Mouse (Mus musculus): ENCODE data around the gene Ankrd39. TPM values are rescaled to one million over a fixed set of nuclear protein-coding genes. Genes with fewer than 3 reads are reported as not detected.
A peak's percentile ranks its signal among the peaks of the same experiment; 100 is the strongest.

Ankrd39 gene
- polyA plus RNA-seq, 1 experiment from 2014 or later: 33.0 TPM

DNA sequence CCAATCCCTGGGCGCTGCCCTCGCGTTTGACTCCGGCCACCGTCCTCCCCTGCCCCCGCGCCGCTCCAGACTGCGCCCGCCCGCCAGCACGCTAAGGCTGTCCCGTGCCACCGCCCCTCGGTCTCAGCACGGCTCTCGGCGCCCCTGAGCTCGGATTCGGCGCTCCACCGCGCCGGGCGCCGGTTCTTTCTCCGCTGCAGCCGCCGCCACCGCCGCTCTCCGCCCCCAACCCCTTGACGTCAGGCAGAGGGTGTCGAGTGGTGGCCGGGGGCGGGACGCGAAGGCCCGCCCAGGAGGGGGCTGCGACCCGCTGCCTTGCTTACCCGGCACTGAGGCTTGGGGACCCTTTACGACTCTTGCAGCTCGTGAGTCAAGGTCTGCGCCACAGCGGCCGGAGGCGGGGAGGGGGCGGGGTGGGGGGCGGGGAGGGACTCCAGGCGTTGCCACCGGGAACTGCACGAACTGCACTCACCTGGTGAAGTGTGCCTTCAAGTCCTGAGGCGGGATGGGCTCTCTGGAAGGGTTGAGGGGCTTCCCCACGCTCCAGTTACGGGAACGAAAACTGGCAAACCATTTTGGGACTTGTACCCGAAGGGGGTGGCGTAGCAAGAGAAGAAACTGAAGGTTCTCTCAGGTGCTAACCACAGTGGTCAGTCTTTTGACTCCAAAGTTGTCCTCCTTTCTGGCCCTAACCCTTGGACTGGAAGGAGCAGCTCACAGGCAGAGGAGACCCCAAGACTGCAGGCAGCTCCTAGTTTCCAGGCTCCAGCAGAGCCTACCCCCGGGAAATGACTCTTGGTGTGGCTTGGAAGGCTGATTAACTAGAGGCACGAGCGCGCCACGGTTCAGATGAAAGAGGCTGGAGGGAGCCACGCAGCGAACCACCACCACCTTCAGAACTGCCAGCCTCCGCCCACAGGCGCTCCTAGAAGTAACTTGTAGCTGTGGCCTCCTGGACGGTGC, 11.1 kb upstream of the Ankrd39 start, which contains the start of gene Sema4c:
Gene Sema4c (minus strand): TSS at position 319 of the 963 bp plus-strand sequence.
- peak within 1 kb of the TSS; percentile 96 for H3K27ac ChIP-seq (replicated peaks)
- H3K4me1 ChIP-seq: peaks cover 40% of the 10 kb centered on the region
- peak within 1 kb of the TSS; percentile 96 for H3K4me3 ChIP-seq (replicated peaks)
- peak; percentile 68 for ATAC-seq (ENCODE audit: low FRiP score)
- peak within 1 kb of the TSS; percentile 95 for H3K4me2 ChIP-seq
- H3K36me3 ChIP-seq: peaks cover 14% of the 10 kb centered on the region
- no peaks in the 10 kb centered on the region for H3K27me3 ChIP-seq (replicated peaks)
- H3K9me3 ChIP-seq (replicated peaks): no peaks in the 10 kb centered on the region
- peak within 1 kb of the TSS; percentile 97 for H3K9ac ChIP-seq (replicated peaks)
- under 1% methylated on average over 51 of the region's 69 CpGs for WGBS

DNA sequence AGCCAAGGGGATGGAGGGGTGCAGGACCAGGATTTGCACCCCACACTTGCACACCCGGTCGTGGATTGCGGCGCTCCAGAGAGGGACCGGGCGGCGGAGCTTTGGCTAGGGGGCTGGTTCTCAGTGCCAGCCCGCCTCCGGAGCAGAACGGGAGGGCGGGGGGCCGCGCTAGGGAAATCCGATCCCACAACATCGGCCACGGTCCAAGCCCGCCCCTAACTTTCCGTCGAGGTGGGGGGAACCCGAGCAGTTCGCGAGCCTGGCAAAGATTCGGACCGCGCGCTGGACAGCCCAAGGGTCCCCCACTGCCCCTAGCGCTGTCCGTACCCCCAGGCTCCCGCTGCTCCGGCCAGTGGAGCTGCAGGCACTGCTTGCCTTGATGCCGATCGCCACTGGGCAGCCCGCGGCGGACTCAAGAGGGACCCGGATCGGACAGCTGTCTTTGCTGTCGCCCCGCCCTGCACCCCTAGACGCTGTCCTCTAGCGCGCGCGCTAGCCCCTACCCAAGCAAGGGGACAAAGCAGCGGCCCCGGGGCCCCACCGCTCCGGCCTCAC, 10.3 kb upstream of the Ankrd39 start:
- Histone ChIP-seq H3K27ac (replicated peaks) (peak overlapping the region; percentile 96), H3K4me1 (peaks cover 40% of the 10 kb centered on the region), H3K4me3 (replicated peaks) (peak overlapping the region; percentile 96), H3K27me3 (replicated peaks) (no peaks in the 10 kb centered on the region), H3K9me3 (replicated peaks) (no peaks in the 10 kb centered on the region), H3K4me2 (peak overlapping the region; percentile 95), H3K9ac (replicated peaks) (peak overlapping the region; percentile 97), H3K36me3 (peaks cover 22% of the 10 kb centered on the region)
- ATAC-seq (ENCODE audit: low FRiP score): peak; percentile 68
- 0% methylated on average over 47 of the region's 48 CpGs for WGBS

DNA sequence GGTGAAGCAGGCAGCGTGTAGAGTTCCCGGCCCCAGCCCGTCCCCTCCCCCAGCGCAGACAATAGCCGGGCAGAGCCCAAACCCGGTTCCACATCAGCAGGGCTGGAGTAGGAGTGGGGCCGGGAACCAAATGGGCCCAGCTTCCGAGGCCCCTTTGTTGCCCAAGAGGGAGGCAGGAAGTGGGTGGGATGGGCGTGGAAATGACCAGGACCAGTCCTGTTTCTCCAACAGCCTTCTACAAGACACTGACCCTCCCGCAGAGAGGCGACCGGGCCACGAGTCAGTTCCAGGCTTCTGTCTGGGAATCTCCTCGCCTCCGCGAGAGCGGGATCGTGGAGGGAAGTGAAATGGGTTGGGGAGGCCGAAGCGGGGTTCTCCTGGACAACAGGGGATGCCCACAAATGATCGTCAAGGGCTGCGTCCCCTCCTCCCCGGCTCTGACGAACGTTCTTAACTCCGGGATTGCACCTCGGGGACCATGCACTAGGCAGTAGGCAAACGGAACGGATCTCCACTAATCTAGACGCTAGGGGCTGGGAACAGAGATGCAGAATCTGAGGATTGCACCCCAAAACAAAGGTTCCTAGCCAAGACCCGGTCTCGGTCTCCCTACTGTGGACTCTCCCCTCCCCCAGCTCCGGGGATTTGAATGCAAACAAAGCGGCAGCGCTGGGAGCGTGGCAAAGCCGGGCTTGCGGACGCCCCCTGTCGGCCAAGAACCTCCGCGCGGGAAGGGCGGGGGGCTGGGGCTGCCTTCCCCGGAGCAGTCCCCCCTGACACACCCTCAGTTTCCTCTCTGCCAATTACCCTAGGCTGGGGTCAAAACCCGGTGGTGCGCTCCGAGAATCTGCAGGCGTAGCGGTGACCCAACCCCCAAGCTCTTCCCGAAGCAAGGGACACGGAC, 9.6 kb upstream of the Ankrd39 start:
- Histone ChIP-seq H3K27ac (replicated peaks) (peak overlapping the region; percentile 96), H3K4me3 (replicated peaks) (peak overlapping the region; percentile 96), H3K4me2 (peak overlapping the region; percentile 95), H3K4me1 (peaks cover 40% of the 10 kb centered on the region), H3K27me3 (replicated peaks) (no peaks in the 10 kb centered on the region), H3K9ac (replicated peaks) (peak overlapping the region; percentile 97), H3K36me3 (peaks cover 29% of the 10 kb centered on the region), H3K9me3 (replicated peaks) (no peaks in the 10 kb centered on the region)
- WGBS: under 1% methylated on average over 50 of the region's 52 CpGs
- ATAC-seq (ENCODE audit: low FRiP score): peak; percentile 84

DNA sequence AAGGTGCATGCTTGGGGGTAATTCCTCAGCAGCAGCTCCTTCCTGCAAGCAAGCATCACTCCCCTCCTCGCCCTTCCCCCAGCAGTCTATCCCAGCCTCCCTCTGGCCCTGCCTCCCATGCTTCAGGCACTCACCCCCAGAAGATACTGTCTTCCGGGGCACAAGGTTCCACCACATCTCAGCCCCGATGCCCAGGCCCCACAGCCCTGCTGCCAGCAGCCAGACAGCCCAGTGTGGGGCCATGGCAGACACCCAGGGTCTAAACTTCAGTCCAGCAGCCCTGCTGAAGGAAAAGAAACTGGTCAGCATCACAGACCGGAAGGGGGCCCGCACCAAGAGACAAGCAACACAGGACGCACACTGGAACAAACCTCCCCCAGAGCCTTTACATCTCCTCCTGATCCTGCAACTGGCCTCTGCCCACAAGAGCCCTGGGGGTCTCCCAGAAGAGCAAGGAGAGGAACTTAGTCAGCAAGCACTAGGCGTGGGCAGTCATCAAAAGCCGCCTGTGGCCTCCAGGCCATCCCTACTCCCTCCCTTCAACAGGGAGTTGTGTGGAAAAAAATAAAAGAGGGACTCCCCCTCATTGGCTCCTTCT, 8.7 kb upstream of the Ankrd39 start:
- 1% methylated on average over 8 of the region's 8 CpGs for WGBS
- peaks cover 38% of the 10 kb centered on the region for H3K36me3 ChIP-seq
- peak overlapping the region; percentile 96 for H3K4me3 ChIP-seq (replicated peaks)
- peak overlapping the region; percentile 96 for H3K27ac ChIP-seq (replicated peaks)
- H3K4me1 ChIP-seq: peaks cover 45% of the 10 kb centered on the region
- no peaks in the 10 kb centered on the region for H3K27me3 ChIP-seq (replicated peaks)
- no peak for ATAC-seq (ENCODE audit: low FRiP score)
- H3K9me3 ChIP-seq (replicated peaks): no peaks in the 10 kb centered on the region
- H3K9ac ChIP-seq (replicated peaks): peak overlapping the region; percentile 97
- peak overlapping the region; percentile 95 for H3K4me2 ChIP-seq

DNA sequence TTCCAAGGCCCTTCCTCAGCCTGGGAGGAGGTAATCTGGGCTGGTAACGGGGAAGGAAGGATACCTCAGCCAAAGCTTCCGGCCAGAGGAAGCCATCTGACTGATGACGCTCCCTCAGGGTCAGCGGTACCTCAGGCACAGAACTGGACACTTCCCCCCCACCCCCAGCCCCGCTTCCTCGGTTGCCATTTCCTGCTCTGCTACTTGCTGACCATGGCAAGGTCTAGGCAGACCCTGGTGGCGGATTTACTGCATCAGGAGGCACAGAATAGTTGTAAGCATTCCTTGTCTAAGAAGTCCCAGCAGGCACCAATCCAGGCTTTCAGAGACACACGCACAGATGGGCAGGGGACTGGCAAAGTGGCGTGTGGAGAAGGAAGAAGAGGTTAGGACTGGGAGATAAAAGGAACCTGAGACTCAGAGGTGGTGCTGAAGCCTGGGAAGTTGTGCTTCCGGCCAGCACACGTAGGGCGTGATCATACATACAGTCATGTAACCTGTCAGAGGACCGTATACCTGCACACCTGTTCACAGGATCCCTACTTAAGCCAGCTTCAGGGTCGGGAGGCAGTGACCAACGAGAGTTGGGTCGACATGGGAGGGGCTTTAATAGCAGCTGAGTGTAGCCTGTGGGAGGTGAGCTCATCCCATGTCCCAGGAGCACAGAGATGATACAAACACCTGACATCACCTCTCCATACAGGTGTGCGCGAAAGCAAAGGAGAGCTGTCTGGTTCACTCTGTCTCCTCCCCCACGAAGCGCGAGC, 7.6 kb upstream of the Ankrd39 start:
- no peak for ATAC-seq (ENCODE audit: low FRiP score)
- H3K9ac ChIP-seq (replicated peaks): peak overlapping the region; percentile 97
- H3K4me2 ChIP-seq: peak overlapping the region; percentile 95
- H3K27me3 ChIP-seq (replicated peaks): no peaks in the 10 kb centered on the region
- 58% methylated on average over 21 of the region's 21 CpGs for WGBS
- peak overlapping the region; percentile 96 for H3K4me3 ChIP-seq (replicated peaks)
- peaks cover 49% of the 10 kb centered on the region for H3K4me1 ChIP-seq
- peak overlapping the region; percentile 96 for H3K27ac ChIP-seq (replicated peaks)
- peaks cover 48% of the 10 kb centered on the region for H3K36me3 ChIP-seq
- H3K9me3 ChIP-seq (replicated peaks): no peaks in the 10 kb centered on the region

DNA sequence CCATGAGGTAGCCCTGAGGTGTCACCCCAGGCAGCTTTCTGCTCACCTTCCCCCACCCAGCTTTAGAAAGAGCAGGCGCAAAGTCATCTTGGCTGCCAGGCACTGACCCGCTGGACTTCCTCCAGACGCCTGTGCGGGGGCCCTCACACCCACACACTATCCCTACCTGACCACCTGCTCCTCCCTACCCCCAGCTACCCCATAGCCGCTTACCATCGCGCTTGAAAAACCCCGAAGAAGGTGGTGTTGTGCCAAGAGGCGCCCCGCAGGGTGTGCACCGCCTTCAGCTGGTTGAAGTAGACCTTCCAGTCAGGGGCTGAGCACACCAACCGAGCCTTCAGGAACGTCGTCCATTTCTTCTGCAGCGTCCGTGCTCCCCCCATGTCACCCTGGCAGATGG, 5.3 kb upstream of the Ankrd39 start:
- no peak overlapping the region for H3K4me3 ChIP-seq (replicated peaks)
- H3K4me2 ChIP-seq: no peak overlapping the region
- no peaks in the 10 kb centered on the region for H3K27me3 ChIP-seq (replicated peaks)
- peaks cover 58% of the 10 kb centered on the region for H3K36me3 ChIP-seq
- no peak overlapping the region for H3K9ac ChIP-seq (replicated peaks)
- ATAC-seq (ENCODE audit: low FRiP score): no peak
- peaks cover 59% of the 10 kb centered on the region for H3K4me1 ChIP-seq
- no peak overlapping the region for H3K27ac ChIP-seq (replicated peaks)
- WGBS: 92% methylated on average over 16 of the region's 16 CpGs
- H3K9me3 ChIP-seq (replicated peaks): no peaks in the 10 kb centered on the region

DNA sequence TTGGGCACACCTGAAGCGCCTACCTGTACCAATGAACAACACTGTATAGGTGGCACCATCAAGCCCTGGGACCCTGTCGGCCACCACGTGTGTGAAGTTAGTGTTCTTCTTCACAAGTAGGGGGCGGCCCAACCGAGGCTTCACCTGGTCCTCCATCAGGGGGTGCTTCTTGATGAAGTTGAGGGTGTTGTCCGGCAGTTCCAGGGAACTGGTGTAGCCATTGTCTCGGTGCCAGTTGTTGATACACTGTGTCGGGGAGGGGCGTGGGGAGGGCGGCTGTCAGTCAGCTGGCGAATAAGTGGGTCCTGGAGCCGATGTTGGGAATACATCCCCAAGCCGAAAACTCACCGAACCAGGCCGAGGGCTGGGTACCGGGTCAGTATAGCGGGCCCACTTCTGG, 4.7 kb upstream of the Ankrd39 start:
- Histone ChIP-seq H3K4me1 (peaks cover 62% of the 10 kb centered on the region), H3K27ac (replicated peaks) (no peak overlapping the region), H3K27me3 (replicated peaks) (no peaks in the 10 kb centered on the region), H3K9ac (replicated peaks) (no peak overlapping the region), H3K4me2 (no peak overlapping the region), H3K36me3 (peaks cover 58% of the 10 kb centered on the region), H3K4me3 (replicated peaks) (no peak overlapping the region), H3K9me3 (replicated peaks) (no peaks in the 10 kb centered on the region)
- ATAC-seq (ENCODE audit: low FRiP score): no peak
- 93% methylated on average over 17 of the region's 17 CpGs for WGBS

DNA sequence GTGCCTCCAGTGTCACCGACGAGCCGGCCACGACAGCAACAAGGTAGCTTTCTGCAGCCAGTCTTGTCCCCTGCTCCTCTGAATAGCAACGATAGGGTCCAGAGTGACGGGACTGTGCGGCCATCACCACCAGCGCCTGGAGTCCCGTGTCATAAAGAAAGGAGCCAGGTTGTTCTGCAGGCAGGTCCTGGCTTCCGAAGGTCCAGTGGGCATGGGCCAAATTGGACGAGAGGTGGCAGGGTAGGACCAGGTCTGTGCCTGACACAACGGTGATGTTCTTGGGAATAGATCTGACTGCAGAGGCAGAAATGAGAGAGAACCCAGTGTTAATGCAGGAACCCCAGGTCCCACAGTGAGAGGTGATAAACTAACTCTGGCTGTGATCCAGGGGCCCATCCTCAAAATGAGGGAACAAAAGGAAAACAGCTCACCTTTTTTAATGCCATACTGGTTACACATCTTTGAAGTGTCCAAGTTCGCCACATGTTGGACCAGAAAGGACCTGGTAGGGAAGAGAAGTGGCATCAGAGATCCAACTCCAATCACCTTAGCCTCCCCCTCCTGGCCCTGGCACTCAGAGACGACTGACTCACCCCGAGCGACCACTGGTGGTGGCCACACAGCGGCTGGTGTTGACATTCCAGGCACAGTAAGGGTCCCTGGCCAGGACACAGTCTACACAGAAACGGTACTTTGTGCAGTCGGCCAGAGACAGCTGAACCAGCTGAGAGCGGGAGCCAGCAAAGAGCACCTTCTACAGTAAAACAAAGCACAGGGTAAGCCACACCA, 3.0 kb upstream of the Ankrd39 start:
- Histone ChIP-seq H3K27me3 (replicated peaks) (no peaks in the 10 kb centered on the region), H3K9ac (replicated peaks) (no peak overlapping the region), H3K36me3 (peaks cover 58% of the 10 kb centered on the region), H3K4me2 (no peak overlapping the region), H3K4me3 (replicated peaks) (no peak overlapping the region), H3K27ac (replicated peaks) (no peak overlapping the region), H3K4me1 (peaks cover 67% of the 10 kb centered on the region), H3K9me3 (replicated peaks) (no peaks in the 10 kb centered on the region)
- ATAC-seq (ENCODE audit: low FRiP score): no peak
- WGBS: 77% methylated on average over 20 of the region's 20 CpGs

DNA sequence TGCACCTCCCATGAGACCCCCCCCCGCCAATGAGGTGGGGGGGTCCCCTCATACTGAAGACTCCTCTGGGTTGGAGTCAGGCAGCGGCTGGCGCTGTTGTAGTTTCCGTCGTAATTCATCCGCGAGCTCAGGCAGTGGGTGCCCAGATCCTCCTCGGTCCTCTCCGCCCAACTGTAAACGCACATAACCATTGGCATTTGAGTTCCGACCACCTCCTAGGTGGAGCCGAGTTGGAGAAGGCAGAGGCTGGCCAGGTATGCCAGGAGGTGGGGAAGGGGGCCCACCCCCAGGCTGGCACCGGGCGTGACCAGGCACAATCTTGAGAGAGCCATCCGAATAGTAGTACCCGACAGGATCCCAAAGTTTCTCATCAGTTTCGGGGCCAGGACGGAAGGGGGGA, 2.2 kb upstream of the Ankrd39 start:
- ATAC-seq (ENCODE audit: low FRiP score): no peak
- Histone ChIP-seq H3K36me3 (peaks cover 54% of the 10 kb centered on the region), H3K4me2 (no peak overlapping the region), H3K27ac (replicated peaks) (0 out of 2 replicates have a peak overlapping the region, but pooled peaks have one; percentile 13), H3K27me3 (replicated peaks) (no peaks in the 10 kb centered on the region), H3K4me3 (replicated peaks) (no peak overlapping the region), H3K9me3 (replicated peaks) (no peaks in the 10 kb centered on the region), H3K9ac (replicated peaks) (no peak overlapping the region), H3K4me1 (peaks cover 61% of the 10 kb centered on the region)
- 81% methylated on average over 18 of the region's 18 CpGs for WGBS

DNA sequence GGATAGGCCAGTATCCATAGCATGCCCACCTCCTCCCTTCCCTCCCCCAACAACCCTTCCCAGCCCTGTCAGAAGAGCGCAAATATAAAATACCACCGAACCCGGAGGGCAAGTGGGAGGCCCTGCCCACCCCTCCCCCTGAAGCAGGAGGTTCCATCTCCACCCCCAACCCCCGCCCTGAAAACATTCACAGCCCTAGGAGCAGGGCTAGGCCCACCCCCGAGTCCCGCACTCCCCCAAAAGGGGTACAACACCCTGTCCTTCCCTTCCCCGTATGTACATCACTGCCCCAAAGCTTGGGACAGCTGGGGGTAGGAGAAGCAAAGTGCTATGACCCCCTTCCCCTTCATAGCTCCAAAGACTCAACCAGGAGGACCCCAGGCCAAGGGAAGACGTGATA, 1.5 kb upstream of the Ankrd39 start:
- Histone ChIP-seq H3K4me2 (no peak overlapping the region), H3K4me3 (replicated peaks) (no peak overlapping the region), H3K27ac (replicated peaks) (no peak overlapping the region), H3K36me3 (peaks cover 49% of the 10 kb centered on the region), H3K9ac (replicated peaks) (no peak overlapping the region), H3K4me1 (peaks cover 54% of the 10 kb centered on the region), H3K27me3 (replicated peaks) (no peaks in the 10 kb centered on the region), H3K9me3 (replicated peaks) (no peaks in the 10 kb centered on the region)
- ATAC-seq (ENCODE audit: low FRiP score): no peak
- 48% methylated on average over 8 of the region's 8 CpGs for WGBS
